Mouse (Mus musculus) leukemia stem cell, adult 10-12 weeks (primary cell): Measurements from ENCODE around the gene Krt82. TPM values are rescaled to one million over a fixed set of nuclear protein-coding genes. Genes with fewer than 3 reads are reported as not detected.

Experiments
- polyA plus RNA-seq: library from polyadenylated mRNA; stranded (reverse); fragments of >175 nt; gene quantifications from 2 replicates; pipeline ENCODE4 v1.2.3, GENCODE M21; 2012; ENCODE audit warnings: low replicate concordance

The Krt82 gene
- polyA plus RNA-seq = not detected in 2 replicates

GRCm38 (mm10) chr15:101550567-101550966 is at the start of gene Krt82:
TSS of gene Krt82 (minus strand) at chr15:101550667.

GRCm38 (mm10) chr15:101573796-101574345 is 23.4 kb upstream of the Krt82 start, which contains the start of gene Krt75:
TSS of gene Krt75 (minus strand) at chr15:101573904.

GRCm38 (mm10) chr15:101562850-101563249 is 12.4 kb upstream of the Krt82 start, which contains the start of gene Krt90:
TSS of gene Krt90 (minus strand) at chr15:101562950.

GRCm38 (mm10) chr15:101532720-101533119 is 17.7 kb downstream of the Krt82 start, which contains the start of gene Krt84:
TSS of gene Krt84 (minus strand) at chr15:101532820.

GRCm38 (mm10) chr15:101517161-101517560 is 33.3 kb downstream of the Krt82 start, which contains the start of gene Gm49425:
TSS of gene Gm49425 (minus strand) at chr15:101517261.

GRCm38 (mm10) chr15:101491431-101491830 is 59.0 kb downstream of the Krt82 start, which contains the start of gene Krt83:
TSS of gene Krt83 (minus strand) at chr15:101491512.

Other genes starting within 250 kb of the Krt82 start
- gene Krt80, start 180.5 kb downstream of the Krt82 start, polyA plus RNA-seq = 1.4 and 1.5 TPM in 2 replicates
- gene Krt7, start 139.6 kb downstream of the Krt82 start, polyA plus RNA-seq = 0.35 and 0.40 TPM in 2 replicates
- gene Krt87, start 111.9 kb downstream of the Krt82 start, polyA plus RNA-seq = not detected in 2 replicates
- not detected in 2 replicates for gene Krt88, start 102.9 kb downstream of the Krt82 start, polyA plus RNA-seq
- gene Krt81, start 86.9 kb downstream of the Krt82 start, polyA plus RNA-seq = not detected in 2 replicates
- gene Krt86, start 77.2 kb downstream of the Krt82 start, polyA plus RNA-seq = not detected in 2 replicates
- gene Krt83, start 59.2 kb downstream of the Krt82 start, polyA plus RNA-seq = 0.23 TPM in 1 of 2 replicates, not detected in the other
- not detected in 2 replicates for gene Gm49425, start 33.4 kb downstream of the Krt82 start, polyA plus RNA-seq
- gene Krt84, start 17.8 kb downstream of the Krt82 start, polyA plus RNA-seq = not detected in 2 replicates
- not detected in 2 replicates for gene Krt90, start 12.3 kb upstream of the Krt82 start, polyA plus RNA-seq
- not detected in 2 replicates for gene Krt75, start 23.2 kb upstream of the Krt82 start, polyA plus RNA-seq
- not detected in 2 replicates for gene Gm5414, start 77.5 kb upstream of the Krt82 start, polyA plus RNA-seq
- not detected in 2 replicates for gene Gm5478, start 96.7 kb upstream of the Krt82 start, polyA plus RNA-seq
- not detected in 2 replicates for gene Krt6b, start 129.6 kb upstream of the Krt82 start, polyA plus RNA-seq
- gene Krt6a, start 143.6 kb upstream of the Krt82 start, polyA plus RNA-seq = not detected in 2 replicates
- not detected in 2 replicates for gene Krt5, start 162.2 kb upstream of the Krt82 start, polyA plus RNA-seq
- gene Krt71, start 192.4 kb upstream of the Krt82 start, polyA plus RNA-seq = not detected in 2 replicates
- not detected in 2 replicates for gene Krt72, start 235.8 kb upstream of the Krt82 start, polyA plus RNA-seq